Mouse (Mus musculus): ENCODE data around the gene St3gal5. TPM values are rescaled to one million over a fixed set of nuclear protein-coding genes. Genes with fewer than 3 reads are reported as not detected.
A peak's percentile ranks its signal among the peaks of the same experiment; 100 is the strongest.

St3gal5 gene
- total and polyA plus RNA-seq, 3 experiments = 24.4 to 51.8 TPM; not detected in 1

- Histone ChIP-seq H3K27me3 (ENCODE audit: control insufficient read depth in 1 of 2, insufficient read depth in 2 of 2, low read length in 2 of 2) (no peaks in the 10 kb centered on the region), H3K4me3 (ENCODE audit: control insufficient read depth in 1 of 2, insufficient read depth in 1 of 2, low read depth in 2 of 2, low read length in 2 of 2) (peak overlapping the region in 1 of 2 experiments; percentile 54; a peak in 2 of 4 replicates), H3K79me2 (ENCODE audit: control insufficient read depth, insufficient read depth, low read length, poor library complexity) (peaks cover 35% of the 10 kb centered on the region), H3K36me3 (ENCODE audit: control insufficient read depth in 1 of 2, insufficient read depth in 2 of 2, low read length in 2 of 2) (peaks cover 0 to 34% of the 10 kb centered on the region in 2 experiments; a peak in 2 of 4 replicates), H3K9me3 (replicated peaks; ENCODE audit: insufficient read depth, low read length) (no peaks in the 10 kb centered on the region), H3K9ac (ENCODE audit: control insufficient read depth, low read depth, low read length, poor library complexity, severe bottlenecking) (peak overlapping the region; percentile 68), H3K27ac (ENCODE audit: control insufficient read depth, low read depth, low read length) (peak overlapping the region; percentile 82), H3K4me1 (ENCODE audit: control insufficient read depth in 1 of 2, insufficient read depth in 2 of 2, low read length in 2 of 2) (peaks cover 19 to 35% of the 10 kb centered on the region in 2 experiments)
- DNase-seq (ENCODE audit: low read depth, low spot score) = peak; percentile 53
- TF ChIP-seq UBTF (IDR thresholded peaks at IDR 0.05; ENCODE audit: borderline replicate concordance, insufficient read depth, low read depth, low read length) (no peak), RCOR1 (IDR thresholded peaks at IDR 0.05; ENCODE audit: low read depth, low read length) (0 out of 2 replicates have a peak, but pooled peaks have one; percentile 10), EP300 (IDR thresholded peaks at IDR 0.05; ENCODE audit: low read depth in 1 of 2, low read length in 2 of 2) (peak; percentile 29 to 43; a peak in 2 of 4 replicates), ZKSCAN1 (IDR thresholded peaks at IDR 0.05; ENCODE audit: low read depth, low read length) (no peak), CHD1 (IDR thresholded peaks at IDR 0.05; ENCODE audit: low read depth, low read length) (peak; percentile 6; the same call in 1 of the 2 replicates), POLR2A (IDR thresholded peaks at IDR 0.05; ENCODE audit: control insufficient read depth in 1 of 2, insufficient read depth in 1 of 2, low read depth in 1 of 2, low read length in 2 of 2, poor library complexity in 1 of 2) (no peak), KAT2A (conservative IDR thresholded peaks at IDR 0.05; ENCODE audit: low read depth, low read length) (no peak), MEF2A (IDR thresholded peaks at IDR 0.05; ENCODE audit: extremely low read depth, insufficient replicate concordance, low read depth, low read length, poor library complexity, severe bottlenecking) (no peak), SIN3A (IDR thresholded peaks at IDR 0.05; ENCODE audit: low read length) (no peak), USF1 (IDR thresholded peaks at IDR 0.05; ENCODE audit: low read depth, low read length) (0 out of 2 replicates have a peak, but pooled peaks have one; percentile 24), SMC3 (IDR thresholded peaks at IDR 0.05; ENCODE audit: low read depth, low read length) (no peak), CHD2 (IDR thresholded peaks at IDR 0.05; ENCODE audit: low read length) (no peak), ZMIZ1 (IDR thresholded peaks at IDR 0.05; ENCODE audit: low read depth, low read length) (no peak), POLR2AphosphoS5 (IDR thresholded peaks at IDR 0.05; ENCODE audit: borderline replicate concordance, low read depth, low read length) (no peak), MAZ (IDR thresholded peaks at IDR 0.05; ENCODE audit: low read depth, low read length) (0 out of 2 replicates have a peak, but pooled peaks have one; percentile 14), MXI1 (IDR thresholded peaks at IDR 0.05; ENCODE audit: low read depth, low read length) (no peak; the same call in 1 of the 2 replicates), JUND (IDR thresholded peaks at IDR 0.05; ENCODE audit: low read depth, low read length) (no peak), TAL1 (IDR thresholded peaks at IDR 0.05; ENCODE audit: low read length) (no peak), ZNF384 (IDR thresholded peaks at IDR 0.05; ENCODE audit: low read depth, low read length) (no peak), MAX (IDR thresholded peaks at IDR 0.05; ENCODE audit: low read length) (peak; percentile 79), NELFE (IDR thresholded peaks at IDR 0.05; ENCODE audit: low read depth, low read length) (0 out of 2 replicates have a peak, but pooled peaks have one; percentile 8), MYB (IDR thresholded peaks at IDR 0.05; ENCODE audit: low read depth, low read length) (no peak), GATA1 (IDR thresholded peaks at IDR 0.05; ENCODE audit: low read depth, low read length) (0 out of 2 replicates have a peak, but pooled peaks have one; percentile 29), POLR2AphosphoS2 (IDR thresholded peaks at IDR 0.05; ENCODE audit: low read length) (no peak), ELF1 (IDR thresholded peaks at IDR 0.05; ENCODE audit: low read depth, low read length) (no peak), BHLHE40 (IDR thresholded peaks at IDR 0.05; ENCODE audit: borderline replicate concordance, low read depth, low read length) (peak; percentile 94), MYC (IDR thresholded peaks at IDR 0.05; ENCODE audit: low read depth, low read length) (peak; percentile 18; the same call in 1 of the 2 replicates), CTCF (IDR thresholded peaks at IDR 0.05 in 2 of 3, conservative IDR thresholded peaks at IDR 0.05 in 1 of 3; ENCODE audit: control insufficient read depth in 1 of 3, insufficient read depth in 1 of 3, low read depth in 2 of 3, low read length in 3 of 3, poor library complexity in 1 of 3, severe bottlenecking in 1 of 3) (no peak), GABPA (IDR thresholded peaks at IDR 0.05; ENCODE audit: low read depth, low read length) (no peak), TCF12 (IDR thresholded peaks at IDR 0.05; ENCODE audit: low read depth, low read length) (peak; percentile 46; the same call in 1 of the 2 replicates), E2F4 (IDR thresholded peaks at IDR 0.05; ENCODE audit: borderline replicate concordance, low read depth, low read length) (no peak), TBP (IDR thresholded peaks at IDR 0.05; ENCODE audit: low read depth, low read length) (no peak), HCFC1 (IDR thresholded peaks at IDR 0.05; ENCODE audit: low read depth, low read length) (0 out of 2 replicates have a peak, but pooled peaks have one; percentile 7), ETS1 (IDR thresholded peaks at IDR 0.05; ENCODE audit: low read depth, low read length) (peak; percentile 75), MAFK (IDR thresholded peaks at IDR 0.05; ENCODE audit: borderline replicate concordance, low read depth, low read length) (no peak), USF2 (IDR thresholded peaks at IDR 0.05; ENCODE audit: borderline replicate concordance in 1 of 2, insufficient read depth in 1 of 2, low read depth in 1 of 2, low read length in 2 of 2) (no peak), NRF1 (IDR thresholded peaks at IDR 0.05; ENCODE audit: insufficient read depth, low read depth, low read length, poor library complexity, severe bottlenecking) (no peak)
These were observed 1.2 kb upstream of the St3gal5 start for GRCm38 (mm10) chr6:72096217-72096616.
